Mouse (Mus musculus): Measurements from ENCODE around the gene Hgd.

Hgd gene

GRCm38 (mm10) chr16:37580651-37581050, 698 bp downstream of the Hgd start:
- DNase-seq (ENCODE audit: low spot score in 2 of 2) = no peak

GRCm38 (mm10) chr16:37581901-37582300, 1.9 kb downstream of the Hgd start:
- no peak for DNase-seq (ENCODE audit: low spot score in 2 of 2)

- DNase-seq (ENCODE audit: low spot score in 2 of 2) = no peak
Measured at GRCm38 (mm10) chr16:37583306-37583705, 3.4 kb downstream of the Hgd start.

GRCm38 (mm10) chr16:37583801-37584200, 3.8 kb downstream of the Hgd start:
- DNase-seq (ENCODE audit: low spot score in 2 of 2) = no peak

GRCm38 (mm10) chr16:37584218-37585035, 4.5 kb downstream of the Hgd start:
- DNase-seq (ENCODE audit: low spot score in 2 of 2) = peak in 1 of 2 experiments; percentile 59

GRCm38 (mm10) chr16:37585129-37585563, 5.2 kb downstream of the Hgd start:
- DNase-seq (ENCODE audit: low spot score in 2 of 2) = no peak

- DNase-seq (ENCODE audit: low spot score in 2 of 2) = peak in 1 of 2 experiments; percentile 30
Measured at GRCm38 (mm10) chr16:37590921-37591320, 11.0 kb downstream of the Hgd start.

GRCm38 (mm10) chr16:37591551-37591950, 11.6 kb downstream of the Hgd start:
- no peak for DNase-seq (ENCODE audit: low spot score in 2 of 2)

GRCm38 (mm10) chr16:37597412-37597811, 17.5 kb downstream of the Hgd start:
- DNase-seq (ENCODE audit: low spot score in 2 of 2) = no peak

- no peak for DNase-seq (ENCODE audit: low spot score in 2 of 2)
Measured at GRCm38 (mm10) chr16:37598463-37598862, 18.5 kb downstream of the Hgd start.

GRCm38 (mm10) chr16:37599326-37599725, 19.4 kb downstream of the Hgd start:
- DNase-seq (ENCODE audit: low spot score in 2 of 2) = no peak

GRCm38 (mm10) chr16:37603431-37603830, 23.5 kb downstream of the Hgd start:
- no peak for DNase-seq (ENCODE audit: low spot score in 2 of 2)

GRCm38 (mm10) chr16:37604243-37604642, 24.3 kb downstream of the Hgd start:
- no peak for DNase-seq (ENCODE audit: low spot score in 2 of 2)

GRCm38 (mm10) chr16:37610333-37610732, 30.4 kb downstream of the Hgd start:
- DNase-seq (ENCODE audit: low spot score in 2 of 2) = no peak

- DNase-seq (ENCODE audit: low spot score in 2 of 2) = no peak
Measured at GRCm38 (mm10) chr16:37611072-37611471, 31.1 kb downstream of the Hgd start.

- no peak for DNase-seq (ENCODE audit: low spot score in 2 of 2)
Measured at GRCm38 (mm10) chr16:37612013-37612412, 32.1 kb downstream of the Hgd start.

- DNase-seq (ENCODE audit: low spot score in 2 of 2) = no peak
Measured at GRCm38 (mm10) chr16:37614540-37614939, 34.6 kb downstream of the Hgd start.

GRCm38 (mm10) chr16:37615429-37615828, 35.5 kb downstream of the Hgd start:
- no peak for DNase-seq (ENCODE audit: low spot score in 2 of 2)

GRCm38 (mm10) chr16:37616104-37616503, 36.2 kb downstream of the Hgd start:
- no peak for DNase-seq (ENCODE audit: low spot score in 2 of 2)

GRCm38 (mm10) chr16:37617695-37618094, 37.7 kb downstream of the Hgd start:
- peak in 1 of 2 experiments; percentile 35 for DNase-seq (ENCODE audit: low spot score in 2 of 2)

GRCm38 (mm10) chr16:37622403-37622802, 42.5 kb downstream of the Hgd start:
- DNase-seq (ENCODE audit: low spot score in 2 of 2) = no peak

- DNase-seq (ENCODE audit: low spot score in 2 of 2) = peak in 1 of 2 experiments; percentile 48
Measured at GRCm38 (mm10) chr16:37622919-37623318, 43.0 kb downstream of the Hgd start.

- no peak for DNase-seq (ENCODE audit: low spot score in 2 of 2)
Measured at GRCm38 (mm10) chr16:37626388-37626949, 46.5 kb downstream of the Hgd start.

Data from cerebellum, postnatal 4 days (tissue).